Mouse (Mus musculus) adrenal gland, postnatal 14 days (tissue): ENCODE measurements at regions not wholly inside any gene's neighbourhood (a gene's known extent, or its start where the extent isn't known, plus 50 kb on each side); places are given as distances from the start of the nearest gene placed in this dataset.
A peak's percentile ranks its signal among the peaks of the same experiment; 100 is the strongest.

Experiments
- DNase-seq: peaks from one replicate; pipeline ENCODE4 v3.0.0; 2021; ENCODE audit warnings: mixed read lengths

DNA sequence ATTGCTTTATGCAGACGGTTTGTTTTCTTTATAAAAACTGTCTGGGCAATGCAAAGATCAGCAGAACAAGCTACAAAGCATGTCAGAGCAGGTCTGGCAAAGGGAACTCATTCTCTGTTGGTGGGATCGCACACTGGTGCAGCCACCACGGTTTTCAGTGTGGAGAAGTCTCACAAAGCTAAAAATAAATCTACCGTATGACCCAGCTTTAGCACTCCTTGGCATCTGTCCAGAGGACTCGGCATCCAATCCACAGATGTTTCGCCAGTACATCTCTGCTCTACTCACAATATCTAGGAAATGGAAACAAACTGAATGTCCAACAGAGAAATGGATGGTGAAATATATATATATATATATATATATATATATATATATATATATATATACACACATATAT lies 69.4 kb upstream of the Tbc1d5 start:
- no peak for DNase-seq

- no peak for DNase-seq
Observed at GRCm38 (mm10) chr17:51246038-51246437, 66.9 kb upstream of the Tbc1d5 start.

DNA sequence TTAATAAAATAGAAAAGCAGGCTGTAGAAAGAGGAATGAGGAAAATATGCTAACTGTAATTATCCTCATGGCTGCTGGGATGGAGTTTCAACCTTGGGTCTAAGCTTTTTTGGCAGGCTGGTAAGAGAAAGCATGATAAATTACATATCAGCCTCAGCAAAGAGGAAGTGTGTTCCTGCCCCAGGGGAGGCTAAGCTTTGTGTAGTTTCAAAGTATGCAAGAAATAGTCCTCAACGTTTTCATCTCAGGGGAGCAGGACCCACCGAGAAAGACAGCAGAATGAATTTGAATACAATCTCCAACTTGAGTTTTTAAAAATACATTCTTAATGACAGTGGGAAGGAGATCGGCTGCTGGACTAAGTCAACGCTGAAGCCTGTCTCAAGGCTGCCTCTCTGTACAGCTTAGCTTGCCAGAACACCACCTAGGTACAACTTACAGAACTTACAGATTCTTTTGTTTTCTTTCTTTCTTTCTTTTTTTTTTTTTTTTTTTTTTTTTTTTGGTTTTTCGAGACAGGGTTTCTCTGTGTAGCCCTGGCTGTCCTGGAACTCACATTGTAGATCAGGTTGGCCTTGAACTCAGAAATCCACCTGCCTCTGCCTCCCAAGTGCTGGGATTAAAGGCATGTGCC lies 61.3 kb upstream of the Tbc1d5 start:
- peak; percentile 17 for DNase-seq

DNA sequence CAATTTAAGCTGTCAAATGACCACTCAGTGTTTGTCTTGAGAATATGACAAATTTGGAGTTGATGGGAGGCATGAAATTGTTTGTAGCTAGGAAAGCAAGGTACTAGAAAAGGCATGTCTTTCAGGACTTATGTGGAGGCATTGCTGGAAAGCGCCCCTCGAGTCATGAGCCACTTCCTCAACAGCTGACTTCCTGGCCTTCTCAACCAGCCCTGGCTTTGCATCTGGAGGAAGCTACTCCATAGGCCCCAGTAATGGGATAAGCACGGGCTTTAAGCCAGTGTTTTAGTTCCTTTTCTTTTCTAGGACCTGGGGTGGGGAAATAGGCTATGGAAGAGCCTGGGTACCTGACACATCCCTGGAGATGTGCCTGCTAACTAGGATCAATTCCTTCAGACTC lies 60.3 kb upstream of the Tbc1d5 start:
- DNase-seq = no peak
